Mouse (Mus musculus) right cerebral cortex, adult 18-20 months (tissue): ENCODE data around the gene Epb41l2.

Source experiments
- DNase-seq: peaks from one replicate; pipeline ENCODE4 v3.0.0; 2022; ENCODE audit warnings: mixed read lengths

The Epb41l2 gene

GRCm38 (mm10) chr10:25438299-25438680 lies 78.7 kb downstream of the Epb41l2 start:
- DNase-seq: no peak

DNA sequence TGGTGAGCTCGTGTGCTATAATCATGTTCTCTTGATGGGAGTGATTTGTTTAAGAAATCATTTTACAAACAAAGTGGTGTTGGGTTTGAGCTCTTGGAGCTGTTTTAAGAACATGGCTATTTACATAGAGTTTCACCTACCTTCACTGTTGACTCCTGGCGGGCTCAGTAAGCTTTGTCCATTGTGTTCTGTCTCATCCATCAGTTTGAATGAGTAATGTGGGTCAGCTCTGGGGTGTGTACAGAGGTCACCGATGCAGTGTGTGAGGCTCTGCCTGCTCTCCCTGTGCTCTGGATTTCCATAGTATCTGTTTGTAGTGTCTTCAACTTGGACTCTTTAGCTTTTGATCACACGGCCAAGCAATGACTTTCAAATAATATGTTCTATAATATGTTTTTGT lies 79.6 kb downstream of the Epb41l2 start:
- DNase-seq: no peak

GRCm38 (mm10) chr10:25439856-25440255 lies 80.3 kb downstream of the Epb41l2 start:
- no peak for DNase-seq

DNA sequence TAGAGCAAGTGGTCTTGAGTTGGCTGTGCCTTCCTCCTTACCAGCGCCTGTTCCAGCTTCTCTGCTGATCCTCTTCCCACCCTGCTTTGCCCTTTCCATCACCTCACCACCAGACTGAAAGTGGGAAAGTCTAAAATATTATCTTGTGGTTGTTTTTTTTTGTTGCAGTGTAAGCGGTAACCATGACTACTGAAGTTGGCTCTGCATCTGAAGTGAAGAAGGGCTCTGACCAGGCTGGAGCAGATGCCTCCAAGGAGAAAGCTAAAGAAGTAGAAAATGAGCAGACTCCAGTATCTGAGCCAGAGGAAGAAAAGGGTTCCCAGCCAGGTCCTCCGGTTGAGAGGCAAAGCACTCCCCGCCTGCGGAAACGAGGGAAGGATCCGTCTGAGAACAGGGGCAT lies 81.8 kb downstream of the Epb41l2 start:
- DNase-seq: no peak

GRCm38 (mm10) chr10:25443626-25444025 lies 84.0 kb downstream of the Epb41l2 start:
- no peak for DNase-seq

GRCm38 (mm10) chr10:25444198-25444783 lies 84.7 kb downstream of the Epb41l2 start:
- no peak for DNase-seq

GRCm38 (mm10) chr10:25446953-25447525 lies 87.4 kb downstream of the Epb41l2 start:
- DNase-seq: no peak

- DNase-seq: no peak
Measured at GRCm38 (mm10) chr10:25448676-25449075, 89.1 kb downstream of the Epb41l2 start.

GRCm38 (mm10) chr10:25449312-25450020 lies 89.9 kb downstream of the Epb41l2 start:
- no peak for DNase-seq

- no peak for DNase-seq
Measured at GRCm38 (mm10) chr10:25453150-25453549, 93.6 kb downstream of the Epb41l2 start.

- no peak for DNase-seq
Measured at GRCm38 (mm10) chr10:25453772-25454171, 94.2 kb downstream of the Epb41l2 start.

GRCm38 (mm10) chr10:25457118-25457517 lies 97.5 kb downstream of the Epb41l2 start:
- DNase-seq: no peak

DNA sequence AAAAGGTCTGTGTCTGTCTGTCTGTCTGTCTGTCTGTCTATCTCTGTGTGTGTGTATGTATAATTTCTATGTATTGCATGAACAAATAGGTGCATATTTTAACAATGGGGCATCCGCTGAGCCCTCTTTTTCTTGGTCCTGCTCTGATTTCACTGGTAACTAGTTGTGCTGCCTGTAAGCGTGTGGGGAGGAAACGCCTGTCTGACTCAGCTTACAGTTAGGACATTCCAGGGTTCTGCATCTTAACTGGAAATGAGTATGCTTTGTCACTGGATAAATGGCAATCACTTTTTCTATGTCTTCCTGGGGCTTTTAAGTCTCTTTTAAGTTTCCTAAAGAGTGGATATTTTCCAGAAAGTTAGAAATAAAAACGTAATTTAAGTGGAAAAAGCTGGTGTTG lies 98.4 kb downstream of the Epb41l2 start:
- DNase-seq: no peak

DNA sequence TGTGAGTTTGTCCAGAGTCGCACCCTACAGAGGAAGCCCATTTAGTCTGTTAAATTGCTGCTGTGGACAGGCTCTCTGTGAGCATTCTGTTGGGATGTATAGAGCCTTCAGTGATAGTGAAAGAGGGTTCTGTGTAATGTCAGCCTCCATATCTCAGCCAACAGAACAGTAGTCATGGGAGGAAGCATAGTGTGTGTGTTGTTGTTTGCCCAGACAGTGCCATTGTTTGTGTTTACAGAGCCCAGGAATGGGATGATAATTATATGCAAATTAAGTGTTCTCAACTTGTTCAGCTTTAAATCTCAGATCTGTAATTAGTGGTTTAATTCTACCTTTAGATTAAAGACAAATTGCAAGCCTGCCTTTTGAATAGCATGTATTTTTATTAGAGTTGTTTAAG lies 102.2 kb downstream of the Epb41l2 start:
- no peak for DNase-seq

DNA sequence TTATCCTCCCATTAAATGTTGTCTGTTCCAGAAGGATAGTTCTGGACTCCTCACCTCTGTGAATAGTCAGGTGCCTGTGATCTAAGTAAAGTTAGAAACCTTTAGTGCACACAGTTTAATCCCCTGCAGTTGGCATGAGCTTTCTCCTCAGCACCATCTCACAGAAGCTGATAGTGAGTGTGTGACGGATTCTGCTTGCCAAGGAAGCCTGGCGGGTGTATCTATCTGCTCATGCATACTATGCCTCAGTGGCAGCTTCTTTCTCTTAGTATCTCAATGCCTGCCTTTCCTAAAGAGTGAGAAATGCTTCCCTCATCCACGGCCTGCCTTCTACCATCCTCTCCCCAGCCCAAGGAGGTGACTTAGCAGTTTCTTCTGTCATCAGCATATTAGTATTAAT lies 103.1 kb downstream of the Epb41l2 start:
- DNase-seq: no peak

DNA sequence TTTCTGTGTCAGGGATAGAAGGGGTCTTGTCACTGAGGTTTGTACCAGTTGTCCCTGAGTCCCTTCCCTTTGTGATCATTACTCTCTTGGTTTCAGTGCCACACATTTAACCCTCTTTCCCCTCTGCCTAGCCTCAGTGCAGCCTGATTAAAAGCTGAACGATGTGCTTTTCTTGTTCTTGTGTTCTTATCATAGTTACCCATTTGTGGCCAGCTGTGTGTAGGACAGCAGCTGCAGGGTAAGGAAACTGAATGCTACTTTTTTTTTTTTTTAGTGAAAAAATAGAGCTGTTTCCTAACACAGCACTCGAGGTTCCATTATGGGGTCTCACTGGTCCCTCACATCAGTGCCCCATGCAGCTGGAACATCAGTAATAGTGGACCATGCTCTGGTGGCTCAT lies 106.9 kb downstream of the Epb41l2 start:
- DNase-seq: no peak

DNA sequence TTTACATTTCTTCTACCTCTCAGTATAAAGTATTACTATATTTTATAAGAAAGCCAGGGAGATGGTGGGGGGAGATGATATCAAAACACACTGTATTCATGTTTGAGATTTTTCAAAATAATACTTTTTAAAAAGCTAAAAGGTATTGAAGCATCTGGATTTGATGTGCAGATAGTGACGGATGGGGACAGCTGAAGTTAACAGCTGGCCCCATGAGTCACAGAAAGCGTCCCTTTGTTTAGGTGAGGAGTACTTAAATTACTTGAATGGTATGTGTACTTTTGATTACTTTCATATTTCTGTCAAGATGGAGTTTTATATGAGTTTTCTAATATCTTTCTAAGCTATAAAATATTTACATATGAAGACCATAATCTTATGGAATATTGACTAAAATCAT lies 112.3 kb downstream of the Epb41l2 start:
- no peak for DNase-seq

- no peak for DNase-seq
Measured at GRCm38 (mm10) chr10:25479716-25480115, 120.1 kb downstream of the Epb41l2 start.

DNA sequence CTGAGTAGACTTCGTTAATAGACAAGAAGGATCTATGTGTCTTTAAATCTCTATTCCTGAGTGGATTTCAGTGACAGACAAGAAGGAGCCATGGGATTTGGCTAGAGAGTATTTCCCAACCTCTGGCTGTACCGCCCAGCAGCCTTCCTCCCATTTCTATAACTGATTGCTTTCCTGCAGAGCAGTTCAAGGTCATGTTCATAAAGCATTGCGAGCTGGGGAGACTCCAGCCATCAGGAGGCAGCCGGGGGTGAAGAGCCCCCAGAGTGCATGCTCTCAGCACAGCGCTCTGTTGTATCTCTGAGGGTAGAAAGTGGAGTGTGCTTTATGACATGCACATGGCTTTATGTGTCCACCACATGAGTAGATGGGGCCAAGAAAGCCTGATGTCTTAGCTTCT lies 123.2 kb downstream of the Epb41l2 start:
- no peak for DNase-seq

GRCm38 (mm10) chr10:25488456-25488855 lies 128.9 kb downstream of the Epb41l2 start:
- DNase-seq: peak; percentile 69

DNA sequence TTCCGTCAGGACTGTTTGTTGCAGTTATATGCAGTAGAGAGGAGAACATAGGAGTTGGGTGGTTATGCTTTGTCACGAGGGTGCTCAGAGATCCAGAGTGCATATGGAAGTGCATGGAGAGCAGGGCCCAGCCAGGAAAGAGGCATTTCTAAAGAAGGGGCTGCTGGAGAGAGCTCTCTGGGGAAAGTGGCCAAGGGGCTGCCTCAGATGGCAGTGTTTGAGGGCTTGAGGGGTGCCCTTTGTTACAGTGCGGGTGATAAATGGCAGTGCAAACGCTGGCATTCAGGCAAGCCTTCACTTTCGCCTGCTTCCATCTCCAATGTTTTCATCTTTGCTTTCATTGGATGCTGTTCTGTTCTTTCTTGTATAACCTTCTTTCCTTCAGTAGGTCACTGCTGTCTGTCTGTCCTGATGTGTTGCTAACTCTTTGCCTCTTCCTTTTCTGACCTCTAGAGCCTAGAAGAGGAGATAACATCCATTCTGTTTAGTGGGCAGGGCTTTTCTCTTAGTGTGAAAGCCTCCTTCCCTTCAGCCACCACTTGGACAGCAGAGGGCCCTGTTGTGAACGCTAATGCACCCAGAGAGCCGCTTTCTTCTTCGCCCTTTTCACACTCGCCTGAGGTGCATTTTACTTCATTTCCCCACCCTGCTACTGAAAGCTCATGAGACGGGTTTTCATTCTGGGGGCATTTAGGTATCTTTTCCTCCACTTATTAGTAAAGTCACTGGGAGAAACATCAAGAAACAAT lies 139.9 kb downstream of the Epb41l2 start:
- DNase-seq: peak; percentile 19

DNA sequence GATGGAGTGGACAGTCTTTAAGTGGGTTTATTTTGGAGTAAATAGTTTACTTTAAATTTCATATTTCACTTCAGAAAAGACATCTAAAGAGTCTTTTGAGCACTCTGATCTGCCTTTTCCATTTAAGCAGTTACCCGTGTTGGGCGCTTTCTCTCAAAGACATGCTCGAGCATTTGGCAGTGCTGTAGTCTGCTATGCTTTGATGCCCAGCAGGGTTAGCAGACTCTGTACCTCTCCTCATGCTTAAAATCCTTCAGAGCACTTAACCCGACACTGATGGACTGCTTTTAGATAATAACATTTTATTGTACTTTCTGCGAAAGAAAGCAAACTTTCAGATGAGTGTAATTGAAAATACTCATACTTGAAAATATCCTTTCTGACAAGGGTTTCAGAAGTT lies 143.7 kb downstream of the Epb41l2 start:
- no peak for DNase-seq

DNA sequence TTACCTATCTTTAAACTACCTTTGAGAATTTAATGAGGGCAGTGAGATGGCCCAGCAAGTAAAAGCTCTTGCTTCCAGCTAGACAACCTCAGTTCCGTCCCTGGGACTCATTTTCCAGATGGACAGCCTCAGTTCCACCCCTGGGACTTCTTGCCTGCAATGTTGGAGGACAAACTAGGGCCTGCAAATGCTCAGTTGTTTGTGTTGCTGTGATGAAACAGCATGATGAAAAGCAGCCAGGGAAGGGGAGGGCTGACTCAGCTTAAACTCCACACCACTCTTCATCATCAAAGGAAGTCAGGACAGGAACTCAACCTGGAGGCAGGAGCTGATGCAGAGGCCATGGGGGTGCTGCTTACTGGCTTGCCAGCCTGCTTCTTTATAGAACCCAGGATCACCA lies 154.2 kb downstream of the Epb41l2 start:
- no peak for DNase-seq

DNA sequence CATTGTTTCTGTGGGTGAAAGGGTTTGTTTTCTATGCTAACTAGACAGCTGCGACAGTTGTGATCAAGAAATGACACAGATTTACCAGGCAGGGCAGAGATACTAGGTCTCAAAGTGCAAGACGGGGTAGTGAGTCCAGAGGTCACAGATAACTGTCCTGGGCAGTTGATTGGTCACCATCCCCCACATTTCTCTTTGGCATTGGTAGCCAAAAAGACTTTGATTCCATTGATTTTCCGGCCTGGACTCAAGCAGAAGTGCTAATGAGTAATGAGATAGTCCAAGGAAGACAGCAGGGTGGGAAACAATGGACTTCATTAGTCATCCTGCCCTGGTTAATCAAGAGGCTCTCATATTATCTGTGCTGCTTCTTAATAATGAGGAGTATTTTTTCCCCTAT lies 160.4 kb downstream of the Epb41l2 start:
- no peak for DNase-seq
